Mouse (Mus musculus) MEL (cell line): Measurements from ENCODE around the gene Tst. TPM values are rescaled to one million over a fixed set of nuclear protein-coding genes. Genes with fewer than 3 reads are reported as not detected.
A peak's percentile ranks its signal among the peaks of the same experiment; 100 is the strongest.

Source experiments
- DNase-seq: peaks from one replicate; pipeline ENCODE4 v3.0.0; 2011; ENCODE audit warnings: low read depth, low spot score
- H3K27ac ChIP-seq: 2 replicates; pipeline ENCODE4 v1.5.1; 2012; ENCODE audit warnings: low read depth, mild to moderate bottlenecking, control low read depth, low read length, moderate library complexity; ENCODE audit not compliant: control insufficient read depth
- H3K27me3 ChIP-seq, 2 experiments: fragments of 150-350 bp in 1 of 2; sonication (generic) in 1 of 2; 2 replicates each; pipeline ENCODE4 v1.6.1; 2012; ENCODE audit warnings: low read length in 2 of 2, mild to moderate bottlenecking in 2 of 2, improper control_type of control experiment in 1 of 2, moderate library complexity in 1 of 2; ENCODE audit not compliant: insufficient read depth in 2 of 2, control insufficient read depth in 1 of 2
- H3K36me3 ChIP-seq, 2 experiments: 2 replicates each; pipeline ENCODE4 v1.6.1; 2012 to 2014; ENCODE audit warnings: low read length in 2 of 2, improper control_type of control experiment in 1 of 2, inconsistent platforms in 1 of 2, mild to moderate bottlenecking in 1 of 2; ENCODE audit not compliant: insufficient read depth in 2 of 2, control insufficient read depth in 1 of 2
- H3K4me1 ChIP-seq, 2 experiments: fragments of 150-350 bp in 1 of 2; sonication (generic) in 1 of 2; 2 replicates each; pipeline ENCODE4 v1.6.1; 2012; ENCODE audit warnings: low read length in 2 of 2, improper control_type of control experiment in 1 of 2, mild to moderate bottlenecking in 1 of 2; ENCODE audit not compliant: insufficient read depth in 2 of 2, control insufficient read depth in 1 of 2
- H3K4me3 ChIP-seq, 2 experiments: fragments of 150-350 bp in 1 of 2; sonication (generic) in 1 of 2; 2 replicates each; pipeline ENCODE4 v1.5.1; 2012; ENCODE audit warnings: low read depth in 2 of 2, low read length in 2 of 2, mild to moderate bottlenecking in 2 of 2, moderate library complexity in 2 of 2, control low read depth in 1 of 2, improper control_type of control experiment in 1 of 2; ENCODE audit not compliant: control insufficient read depth in 1 of 2, insufficient read depth in 1 of 2
- H3K79me2 ChIP-seq: 2 replicates; pipeline ENCODE4 v1.6.1; 2012; ENCODE audit warnings: mild to moderate bottlenecking, low read length, moderate library complexity; ENCODE audit not compliant: control insufficient read depth, poor library complexity, insufficient read depth
- H3K9ac ChIP-seq: 2 replicates; pipeline ENCODE4 v1.6.1; 2012; ENCODE audit warnings: low read depth, mild to moderate bottlenecking, control low read depth, low read length, moderate library complexity; ENCODE audit not compliant: control insufficient read depth, poor library complexity, severe bottlenecking
- H3K9me3 ChIP-seq: fragments of 150-350 bp; sonication (generic); replicated peaks from 2 replicates; pipeline ENCODE4 v1.6.1; 2012; ENCODE audit warnings: mild to moderate bottlenecking, low read length, improper control_type of control experiment, moderate library complexity; ENCODE audit not compliant: insufficient read depth
- BHLHE40 ChIP-seq: IDR thresholded peaks from 2 replicates; pipeline ENCODE4 v1.6.1; 2012; ENCODE audit warnings: low read depth, mild to moderate bottlenecking, inconsistent platforms, low read length, improper control_type of control experiment, borderline replicate concordance
- CTCF ChIP-seq, 3 experiments: IDR thresholded peaks in 2 of 3; conservative IDR thresholded peaks in 1 of 3; 2 replicates each; pipeline ENCODE4 v1.5.1; 2011 to 2012; ENCODE audit warnings: low read length in 3 of 3, low read depth in 2 of 3, mild to moderate bottlenecking in 2 of 3, improper control_type of control experiment in 1 of 3, inconsistent platforms in 1 of 3, mixed read lengths in 1 of 3, moderate library complexity in 1 of 3; ENCODE audit not compliant: control insufficient read depth in 1 of 3, insufficient read depth in 1 of 3, poor library complexity in 1 of 3, severe bottlenecking in 1 of 3
- E2F4 ChIP-seq: IDR thresholded peaks from 2 replicates; pipeline ENCODE4 v1.6.1; 2011; ENCODE audit warnings: low read depth, low read length, improper control_type of control experiment, borderline replicate concordance
- ELF1 ChIP-seq: IDR thresholded peaks from 2 replicates; pipeline ENCODE4 v1.6.1; 2014; ENCODE audit warnings: low read depth, mild to moderate bottlenecking, inconsistent platforms, low read length, improper control_type of control experiment, moderate library complexity
- EP300 ChIP-seq, 2 experiments: IDR thresholded peaks; 2 replicates each; pipeline ENCODE4 v1.6.1; 2011; ENCODE audit warnings: improper control_type of control experiment in 2 of 2, low read length in 2 of 2, low read depth in 1 of 2, mild to moderate bottlenecking in 1 of 2
- GABPA ChIP-seq: IDR thresholded peaks from 2 replicates; pipeline ENCODE4 v1.6.1; 2012; ENCODE audit warnings: low read depth, mild to moderate bottlenecking, inconsistent platforms, low read length, improper control_type of control experiment, moderate library complexity
- GATA1 ChIP-seq: IDR thresholded peaks from 2 replicates; pipeline ENCODE4 v1.6.1; 2011; ENCODE audit warnings: low read depth, low read length, improper control_type of control experiment
- MAFK ChIP-seq: IDR thresholded peaks from 2 replicates; pipeline ENCODE4 v1.6.1; 2011; ENCODE audit warnings: low read depth, mild to moderate bottlenecking, low read length, improper control_type of control experiment, borderline replicate concordance
- MAX ChIP-seq: IDR thresholded peaks from 2 replicates; pipeline ENCODE4 v1.6.1; 2011; ENCODE audit warnings: low read length, improper control_type of control experiment
- MAZ ChIP-seq: IDR thresholded peaks from 2 replicates; pipeline ENCODE4 v1.6.1; 2012; ENCODE audit warnings: low read depth, mild to moderate bottlenecking, inconsistent platforms, low read length, improper control_type of control experiment
- MEF2A ChIP-seq: IDR thresholded peaks from 2 replicates; pipeline ENCODE4 v1.6.1; 2014; ENCODE audit warnings: low read depth, mild to moderate bottlenecking, inconsistent platforms, low read length, improper control_type of control experiment; ENCODE audit not compliant: poor library complexity, insufficient replicate concordance, severe bottlenecking; ENCODE audit errors: extremely low read depth
- MXI1 ChIP-seq: IDR thresholded peaks from 2 replicates; pipeline ENCODE4 v1.6.1; 2011; ENCODE audit warnings: mild to moderate bottlenecking, low read depth, low read length, improper control_type of control experiment
- MYB ChIP-seq: IDR thresholded peaks from 2 replicates; pipeline ENCODE4 v1.6.1; 2011; ENCODE audit warnings: mild to moderate bottlenecking, low read depth, low read length, improper control_type of control experiment
- MYC ChIP-seq: IDR thresholded peaks from 2 replicates; pipeline ENCODE4 v1.6.1; 2011; ENCODE audit warnings: low read depth, mild to moderate bottlenecking, low read length, improper control_type of control experiment, moderate library complexity
- NELFE ChIP-seq: IDR thresholded peaks from 2 replicates; pipeline ENCODE4 v1.6.1; 2011; ENCODE audit warnings: low read depth, low read length, improper control_type of control experiment
- POLR2A ChIP-seq, 2 experiments: IDR thresholded peaks; 2 replicates each; pipeline ENCODE4 v1.6.1; 2011 to 2012; ENCODE audit warnings: low read length in 2 of 2, mild to moderate bottlenecking in 2 of 2, control low read depth in 1 of 2, improper control_type of control experiment in 1 of 2, low read depth in 1 of 2, moderate library complexity in 1 of 2; ENCODE audit not compliant: control insufficient read depth in 1 of 2, insufficient read depth in 1 of 2, poor library complexity in 1 of 2
- POLR2AphosphoS2 ChIP-seq: IDR thresholded peaks from 2 replicates; pipeline ENCODE4 v1.6.1; 2011; ENCODE audit warnings: low read length, improper control_type of control experiment
- RAD21 ChIP-seq: IDR thresholded peaks from 2 replicates; pipeline ENCODE4 v1.6.1; 2011; ENCODE audit warnings: mild to moderate bottlenecking, low read depth, low read length, improper control_type of control experiment
- SIN3A ChIP-seq: IDR thresholded peaks from 2 replicates; pipeline ENCODE4 v1.6.1; 2012; ENCODE audit warnings: low read length, improper control_type of control experiment, inconsistent platforms
- TCF12 ChIP-seq: IDR thresholded peaks from 2 replicates; pipeline ENCODE4 v1.6.1; 2014; ENCODE audit warnings: low read depth, mild to moderate bottlenecking, inconsistent platforms, low read length, improper control_type of control experiment, moderate library complexity
- UBTF ChIP-seq: IDR thresholded peaks from 2 replicates; pipeline ENCODE4 v1.6.1; 2012; ENCODE audit warnings: low read depth, mild to moderate bottlenecking, inconsistent platforms, low read length, improper control_type of control experiment, moderate library complexity, borderline replicate concordance; ENCODE audit not compliant: insufficient read depth
- USF2 ChIP-seq, 2 experiments: IDR thresholded peaks; 2 replicates each; pipeline ENCODE4 v1.6.1; 2011 to 2012; ENCODE audit warnings: improper control_type of control experiment in 2 of 2, low read length in 2 of 2, borderline replicate concordance in 1 of 2, inconsistent platforms in 1 of 2, low read depth in 1 of 2, mild to moderate bottlenecking in 1 of 2; ENCODE audit not compliant: insufficient read depth in 1 of 2
- ZKSCAN1 ChIP-seq: IDR thresholded peaks from 2 replicates; pipeline ENCODE4 v1.6.1; 2012; ENCODE audit warnings: low read depth, mild to moderate bottlenecking, inconsistent platforms, low read length, improper control_type of control experiment, moderate library complexity
- polyA plus RNA-seq, 2 experiments: library from polyadenylated mRNA; stranded (reverse) in 1 of 2; unstranded in 1 of 2; fragments of >175 nt in 1 of 2; fragments of >200 nt in 1 of 2; gene quantifications; 2 replicates each; pipeline versions ENCODE4 v1.2.1 to v1.2.4; 2012; ENCODE audit warnings: low replicate concordance in 2 of 2, low read depth in 1 of 2; ENCODE audit not compliant: insufficient read length in 2 of 2, insufficient read depth in 1 of 2, missing spikeins in 1 of 2
- total RNA-seq: library from RNA; depleted of rRNA; stranded (reverse); fragments of 300-350 nt; gene quantifications from 2 replicates; pipeline ENCODE4 v1.2.3, GENCODE M21; 2012

Gene Tst
- total and polyA plus RNA-seq, 3 experiments, result 29.5 to 34.8 TPM; not detected in 1

DNA sequence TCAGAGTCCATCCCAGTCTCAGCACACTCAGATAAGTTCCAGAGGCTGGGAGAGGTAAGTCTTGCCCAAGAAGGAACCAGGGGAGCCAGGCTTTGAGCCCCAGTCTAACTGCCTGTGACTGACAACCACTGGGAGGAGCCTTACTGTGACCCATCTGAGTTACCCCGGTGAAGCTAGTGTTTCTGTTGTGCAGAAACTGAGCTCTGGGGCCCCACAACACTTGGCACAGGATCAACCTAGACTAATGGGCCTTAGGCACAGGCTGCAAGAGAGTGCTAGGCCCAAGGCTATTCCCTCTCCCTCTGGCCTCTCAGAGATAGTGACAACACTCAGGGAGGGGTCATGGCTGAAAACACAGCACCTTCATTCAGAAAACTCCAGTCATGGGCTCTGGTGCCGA, 45.5 kb upstream of the Tst start:
- no peak overlapping the region for H3K4me3 ChIP-seq
- no peak overlapping the region for H3K27ac ChIP-seq
- DNase-seq, result peak; percentile 33
- no peak overlapping the region for H3K9ac ChIP-seq
- TF ChIP-seq ELF1, result no peak
- no peak for TF ChIP-seq EP300 (IDR thresholded peaks at IDR 0.05; ENCODE audit: low read depth in 1 of 2, low read length in 2 of 2)
- TF ChIP-seq ZKSCAN1, result no peak
- TF ChIP-seq MAFK, result no peak
- TF ChIP-seq POLR2AphosphoS2, result no peak
- no peak for TF ChIP-seq UBTF
- TF ChIP-seq TCF12, result no peak
- TF ChIP-seq CTCF (IDR thresholded peaks at IDR 0.05 in 2 of 3, conservative IDR thresholded peaks at IDR 0.05 in 1 of 3; ENCODE audit: control insufficient read depth in 1 of 3, insufficient read depth in 1 of 3, low read depth in 2 of 3, low read length in 3 of 3, poor library complexity in 1 of 3, severe bottlenecking in 1 of 3), result no peak
- no peak for TF ChIP-seq POLR2A (IDR thresholded peaks at IDR 0.05; ENCODE audit: control insufficient read depth in 1 of 2, insufficient read depth in 1 of 2, low read depth in 1 of 2, low read length in 2 of 2, poor library complexity in 1 of 2)
- no peak for TF ChIP-seq SIN3A
- TF ChIP-seq MYC, result no peak
- H3K9me3 ChIP-seq, result no peaks in the 10 kb centered on the region
- H3K36me3 ChIP-seq, result peaks cover 0 to 6% of the 10 kb centered on the region in 2 experiments; a peak in 2 of 4 replicates
- H3K27me3 ChIP-seq, result no peaks in the 10 kb centered on the region
- H3K4me1 ChIP-seq, result peaks cover 3 to 24% of the 10 kb centered on the region in 2 experiments; a peak in 2 of 4 replicates
- no peaks in the 10 kb centered on the region; the same call in 1 of the 2 replicates for H3K79me2 ChIP-seq

DNA sequence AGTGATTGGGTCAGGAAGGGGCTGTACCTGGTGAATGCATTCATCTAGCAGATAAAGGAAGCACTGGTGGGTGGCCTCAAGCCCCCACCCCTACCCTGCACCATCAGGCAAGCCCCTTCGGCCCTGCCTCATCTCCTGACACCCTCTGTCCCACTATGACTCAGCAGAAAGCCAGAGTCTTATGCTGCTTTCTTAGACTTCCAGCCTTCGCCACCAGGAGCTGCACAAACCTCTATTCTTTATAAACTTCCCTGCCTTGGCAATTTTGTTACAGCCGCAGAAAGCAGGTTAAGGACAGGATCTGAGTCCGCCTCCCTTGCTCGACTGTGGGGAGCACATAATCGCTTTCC, 44.7 kb upstream of the Tst start:
- Histone ChIP-seq H3K36me3 (peaks cover 0 to 6% of the 10 kb centered on the region in 2 experiments; a peak in 2 of 4 replicates), H3K9ac (peak overlapping the region; percentile 24; the same call in 1 of the 2 replicates), H3K27ac (peak overlapping the region; percentile 59), H3K27me3 (no peaks in the 10 kb centered on the region), H3K4me3 (no peak overlapping the region), H3K9me3 (no peaks in the 10 kb centered on the region), H3K4me1 (peaks cover 3 to 24% of the 10 kb centered on the region in 2 experiments; a peak in 2 of 4 replicates), H3K79me2 (no peaks in the 10 kb centered on the region; the same call in 1 of the 2 replicates)
- TF ChIP-seq ELF1 (no peak), GABPA (0 out of 2 replicates have a peak, but pooled peaks have one; percentile 27)
- peak; percentile 53 for DNase-seq

DNA sequence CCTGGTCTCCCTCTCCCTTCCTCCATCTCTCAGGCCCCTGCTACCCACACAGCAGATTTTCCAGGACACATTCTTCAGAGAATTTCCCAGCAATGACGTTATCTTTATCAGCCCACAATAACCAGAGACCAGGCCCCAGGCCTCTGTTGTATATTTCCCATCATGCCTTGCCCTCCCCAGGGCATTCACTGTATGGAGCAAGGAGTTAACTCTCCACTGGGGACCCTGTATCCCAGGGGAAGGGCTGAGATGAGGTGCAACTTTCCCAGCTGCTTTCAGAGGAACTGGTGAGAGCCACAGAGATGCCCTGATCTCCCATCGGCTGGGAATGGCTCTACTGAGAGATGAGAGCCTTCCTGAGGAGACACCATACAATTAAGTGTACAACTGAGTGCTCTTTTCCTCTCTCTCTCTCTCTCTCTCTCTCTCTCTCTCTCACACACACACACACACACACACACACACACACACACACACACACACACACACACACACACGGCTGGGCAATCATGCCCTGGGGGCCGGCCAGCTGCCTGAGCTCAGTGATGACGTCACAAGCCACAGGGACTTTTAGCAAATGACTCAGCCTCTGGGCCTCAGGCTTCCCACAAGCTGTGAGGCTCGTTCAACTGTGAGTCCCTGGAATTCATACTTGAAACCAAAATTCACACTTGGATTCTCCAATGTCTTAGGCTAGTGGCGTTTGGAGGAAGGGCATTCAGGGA, 44.1 kb upstream of the Tst start:
- peak; percentile 80 for DNase-seq
- H3K4me1 ChIP-seq, result peaks cover 3 to 19% of the 10 kb centered on the region in 2 experiments; a peak in 2 of 4 replicates
- no peaks in the 10 kb centered on the region for H3K9me3 ChIP-seq
- peak overlapping the region; percentile 59 for H3K27ac ChIP-seq
- H3K27me3 ChIP-seq, result no peaks in the 10 kb centered on the region
- H3K9ac ChIP-seq, result peak overlapping the region; percentile 29; the same call in 1 of the 2 replicates
- H3K36me3 ChIP-seq, result peaks cover 0 to 6% of the 10 kb centered on the region in 2 experiments; a peak in 2 of 4 replicates
- H3K79me2 ChIP-seq, result no peaks in the 10 kb centered on the region; the same call in 1 of the 2 replicates
- no peak overlapping the region for H3K4me3 ChIP-seq
- TF ChIP-seq E2F4 (no peak), ELF1 (no peak), BHLHE40 (no peak), MXI1 (no peak), TCF12 (no peak; the same call in 1 of the 2 replicates), MAZ (no peak), GATA1 (no peak), MEF2A (no peak), MAFK (no peak), MAX (peak; percentile 45; the same call in 1 of the 2 replicates), ZKSCAN1 (no peak), RAD21 (no peak), EP300 (IDR thresholded peaks at IDR 0.05; ENCODE audit: low read depth in 1 of 2, low read length in 2 of 2) (no peak), NELFE (0 out of 2 replicates have a peak, but pooled peaks have one; percentile 17), MYB (no peak), USF2 (IDR thresholded peaks at IDR 0.05; ENCODE audit: borderline replicate concordance in 1 of 2, insufficient read depth in 1 of 2, low read depth in 1 of 2, low read length in 2 of 2) (no peak)
